Comparison of ENCODE assay signal across 16 mouse cellular contexts in the genomic region with DNA sequence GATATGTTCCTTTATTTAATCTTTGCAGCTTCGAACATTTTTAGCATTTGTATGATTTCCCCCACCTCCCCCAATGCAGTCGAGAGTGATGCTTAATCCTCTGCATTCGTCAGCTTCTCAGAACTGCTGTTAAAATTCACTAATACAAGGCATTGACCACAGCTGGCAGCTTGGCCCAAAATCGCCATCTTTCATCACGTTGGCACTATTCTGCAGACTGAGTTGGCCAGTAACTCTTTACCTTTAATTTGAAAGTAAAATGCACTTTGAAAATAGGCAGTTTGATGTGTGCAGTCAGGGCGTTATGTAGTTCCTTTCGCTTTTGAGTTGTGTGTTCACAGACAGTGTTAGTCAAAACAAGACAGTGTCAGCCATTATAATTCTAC.
DNase-seq lines count a peak whose midpoint lies in the region; ATAC-seq and TF ChIP-seq lines count a peak whose summit lies in the region.
"Had no signal": no experiment of that assay in that cellular context is flagged by ENCODE, and none has a peak within 500 bp of the region (broad histone marks: within the 10 kb centered on the region; RNA-seq: fewer than 3 reads in every experiment).

No protein-coding gene starts in this region.

- no peaks in the 10 kb centered on the region for H3K4me1 ChIP-seq in heart, postnatal 0 days (ENCODE audit: control insufficient read depth, insufficient read depth)
- no peaks in the 10 kb centered on the region for H3K4me1 ChIP-seq in heart, embryonic 10.5 days
- H3K4me1 ChIP-seq in thymus, adult 2 months (replicated peaks; ENCODE audit: control insufficient read depth, insufficient read depth, low read length) = peaks cover 34% of the 10 kb centered on the region
- H3K4me1 ChIP-seq: kidney, embryonic 15.5 days; limb, embryonic 15.5 days; lung, embryonic 15.5 days had no signal

- H3K9ac ChIP-seq in heart, postnatal 0 days (replicated peaks; ENCODE audit: low read depth, low read length) = no peak overlapping the region
- H3K9ac ChIP-seq: kidney, embryonic 15.5 days; limb, embryonic 15.5 days; lung, embryonic 15.5 days had no signal

- H3K36me3 ChIP-seq in heart, postnatal 0 days (replicated peaks; ENCODE audit: control insufficient read depth, insufficient read depth, low read length) = no peaks in the 10 kb centered on the region
- no peaks in the 10 kb centered on the region for H3K36me3 ChIP-seq in heart, embryonic 10.5 days
- H3K36me3 ChIP-seq in thymus, adult 2 months (ENCODE audit: control insufficient read depth, insufficient read depth, low read length) = no peaks in the 10 kb centered on the region
- H3K36me3 ChIP-seq: kidney, embryonic 15.5 days; limb, embryonic 15.5 days; lung, embryonic 15.5 days had no signal

- H3K9me3 ChIP-seq in heart, postnatal 0 days (replicated peaks; ENCODE audit: control insufficient read depth, low read length) = no peaks in the 10 kb centered on the region
- no peaks in the 10 kb centered on the region for H3K9me3 ChIP-seq in heart, embryonic 10.5 days
- H3K9me3 ChIP-seq: kidney, embryonic 15.5 days; limb, embryonic 15.5 days; lung, embryonic 15.5 days had no signal

- no peak overlapping the region for H3K4me3 ChIP-seq in heart, postnatal 0 days (ENCODE audit: low read depth, low read length)
- no peak overlapping the region for H3K4me3 ChIP-seq in heart, embryonic 10.5 days
- H3K4me3 ChIP-seq in thymus, adult 2 months (ENCODE audit: control insufficient read depth, insufficient read depth, low read length) = no peak overlapping the region; the same call in 1 of the 2 replicates
- H3K4me3 ChIP-seq: erythroblast, embryonic 14.5 days; kidney, embryonic 15.5 days; limb, embryonic 15.5 days; lung, embryonic 15.5 days had no signal

- ATAC-seq in heart, postnatal 0 days (ENCODE audit: insufficient read depth, low read depth) = no peak

- no peak overlapping the region for H3K4me2 ChIP-seq in heart, postnatal 0 days (ENCODE audit: low read depth, low read length)
- H3K4me2 ChIP-seq: kidney, embryonic 15.5 days; limb, embryonic 15.5 days; lung, embryonic 15.5 days had no signal

- no peak for DNase-seq in heart, postnatal 0 days (ENCODE audit: low spot score)
- DNase-seq in heart, embryonic 10.5 days (ENCODE audit: low spot score) = no peak
- DNase-seq in thymus, adult 2 months = peak; percentile 27
- DNase-seq in thymus, postnatal 10 days (ENCODE audit: low spot score in 2 of 2) = no peak
- peak; percentile 75 for DNase-seq in induced T-regulatory cell, adult 2 months (ENCODE audit: low read depth)
- DNase-seq in thymus, postnatal 36 days = peak; percentile 29 to 40
- no peak for DNase-seq in ovary, postnatal 14 days (ENCODE audit: low spot score)
- no peak for DNase-seq in gastrocnemius, postnatal 10 days
- DNase-seq: B cell, adult 2 months; gastrocnemius, postnatal 25 days; layer of hippocampus, postnatal 36 days; spleen, adult 18-20 months had no signal

- no peak for TF ChIP-seq POLR2A in thymus, adult 2 months (IDR thresholded peaks at IDR 0.05; ENCODE audit: control insufficient read depth, extremely low read depth, insufficient read depth, low read length, poor library complexity)

- H3K27me3 ChIP-seq in heart, postnatal 0 days (ENCODE audit: control insufficient read depth, insufficient read depth, low read length) = no peaks in the 10 kb centered on the region
- no peaks in the 10 kb centered on the region for H3K27me3 ChIP-seq in heart, embryonic 10.5 days (ENCODE audit: insufficient read depth, poor library complexity, severe bottlenecking)
- H3K27me3 ChIP-seq in thymus, adult 2 months (ENCODE audit: control insufficient read depth, insufficient read depth, low read length) = no peaks in the 10 kb centered on the region
- H3K27me3 ChIP-seq: kidney, embryonic 15.5 days; limb, embryonic 15.5 days; lung, embryonic 15.5 days had no signal

- peak overlapping the region; percentile 30; the same call in 1 of the 2 replicates for H3K27ac ChIP-seq in heart, postnatal 0 days (ENCODE audit: low read depth)
- H3K27ac ChIP-seq in heart, embryonic 10.5 days = no peak overlapping the region
- peak overlapping the region; percentile 100 for H3K27ac ChIP-seq in thymus, adult 2 months (ENCODE audit: control insufficient read depth, insufficient read depth, low read length)
- H3K27ac ChIP-seq: kidney, embryonic 15.5 days; limb, embryonic 15.5 days; lung, embryonic 15.5 days had no signal

- WGBS in heart, postnatal 0 days = 81% methylated on average over 7 of the region's 7 CpGs
- WGBS in heart, embryonic 10.5 days = 82% methylated on average over 7 of the region's 7 CpGs
- WGBS in thymus, adult 2 months = 18% methylated on average over 7 of the region's 7 CpGs

- TF ChIP-seq CTCF in heart, postnatal 0 days (IDR thresholded peaks at IDR 0.05; ENCODE audit: low read depth) = no peak
- no peak for TF ChIP-seq CTCF in thymus, adult 2 months (IDR thresholded peaks at IDR 0.05; ENCODE audit: borderline replicate concordance, control insufficient read depth, extremely low read depth, insufficient read depth, low read length, poor library complexity)

- no peak for TF ChIP-seq EP300 in heart, postnatal 0 days (IDR thresholded peaks at IDR 0.05; ENCODE audit: low read depth)

Comparison
In these comparisons a context has a peak if more than half of its experiments do, and no peak if none do; other contexts are left out.
1. DNase-seq: peak in thymus, adult 2 months (single experiment), induced T-regulatory cell, adult 2 months (single experiment) and thymus, postnatal 36 days (2 of 2); none in heart, postnatal 0 days (single experiment), heart, embryonic 10.5 days (single experiment), thymus, postnatal 10 days (0 of 2), ovary, postnatal 14 days (single experiment) and gastrocnemius, postnatal 10 days (single experiment).